Mouse (Mus musculus): ENCODE data around the gene Abr.

DNA sequence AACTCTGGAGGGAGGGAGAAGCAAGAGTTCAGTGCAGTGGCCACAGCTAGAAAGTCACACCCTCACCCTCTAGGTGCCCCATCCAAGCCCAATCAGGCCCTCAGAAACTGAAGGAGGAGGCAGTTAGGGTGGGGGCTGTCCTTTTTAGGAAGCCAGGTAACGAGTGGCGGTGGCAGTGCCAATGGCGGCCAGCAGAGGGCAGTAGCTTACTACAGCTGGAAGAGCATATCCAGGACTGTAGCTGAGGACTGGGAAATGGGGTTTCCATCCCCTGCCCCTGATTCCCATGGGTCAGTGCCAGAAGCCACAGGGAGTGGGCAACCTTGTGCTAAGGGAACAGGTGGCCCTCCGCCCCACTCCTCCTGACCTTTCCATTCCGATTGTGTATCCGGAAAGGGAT lies 165.9 kb downstream of the Abr start:
- TF ChIP-seq CTCF (IDR thresholded peaks at IDR 0.05; ENCODE audit: extremely low read depth, insufficient read depth, low read length): peak; percentile 75
- TF ChIP-seq POLR2A (IDR thresholded peaks at IDR 0.05; ENCODE audit: extremely low read depth, insufficient read depth, low read length): no peak

All from cortical plate, adult 2 months (tissue).